Mouse (Mus musculus) embryonic facial prominence, embryonic 13.5 days (tissue): ENCODE measurements around the gene Anxa4. TPM values are rescaled to one million over a fixed set of nuclear protein-coding genes. Genes with fewer than 3 reads are reported as not detected.

Experiments used
- ATAC-seq: fragments of 200-750 bp; cut with Nextera tagmentation; 2 replicates; pipeline ENCODE4 v1.8.0; 2017; ENCODE audit warnings: low read depth; ENCODE audit not compliant: insufficient number of reproducible peaks, insufficient read depth, low FRiP score, low TSS enrichment
- H3K27ac ChIP-seq: fragments of 300-500 bp; sonication (generic); 2 replicates; pipeline ENCODE4 v1.5.1; 2015; ENCODE audit warnings: moderate library complexity, mild to moderate bottlenecking, inconsistent platforms
- H3K27me3 ChIP-seq: fragments of 300-500 bp; sonication (generic); 2 replicates; pipeline ENCODE4 v1.6.1; 2015; ENCODE audit warnings: mild to moderate bottlenecking, inconsistent platforms
- H3K36me3 ChIP-seq: fragments of 300-500 bp; sonication (generic); 2 replicates; pipeline ENCODE4 v1.6.1; 2015; ENCODE audit warnings: mild to moderate bottlenecking, inconsistent platforms
- H3K4me1 ChIP-seq: fragments of 300-500 bp; sonication (generic); 2 replicates; pipeline ENCODE4 v1.6.1; 2015; ENCODE audit warnings: inconsistent platforms
- H3K4me2 ChIP-seq: fragments of 300-500 bp; sonication (generic); 2 replicates; pipeline ENCODE4 v1.6.1; 2015; ENCODE audit warnings: moderate library complexity, mild to moderate bottlenecking, inconsistent platforms
- H3K4me3 ChIP-seq: fragments of 300-500 bp; sonication (generic); 2 replicates; pipeline ENCODE4 v1.5.1; 2015; ENCODE audit warnings: mild to moderate bottlenecking, inconsistent platforms
- H3K9ac ChIP-seq: fragments of 300-500 bp; sonication (generic); 2 replicates; pipeline ENCODE4 v1.6.1; 2015; ENCODE audit warnings: mild to moderate bottlenecking, inconsistent platforms
- H3K9me3 ChIP-seq: fragments of 300-500 bp; sonication (generic); 2 replicates; pipeline ENCODE4 v1.6.1; 2016; ENCODE audit warnings: inconsistent platforms
- WGBS: fragments of 180-500 bp; shearing (Covaris S2); methylation state at CpG from one replicate; pipeline ENCODE4 v1.1.7; 2015; ENCODE audit warnings: mixed read lengths; 5-methylcytosine and 5-hydroxymethylcytosine counted together
- polyA plus RNA-seq: library from polyadenylated mRNA; unstranded; fragments of >200 nt; fragmentation: Nextera tagmentation; extraction: Ambion mirVana; gene quantifications from 2 replicates; pipeline ENCODE4 v1.2.1, GENCODE M21; 2015

The Anxa4 gene
- polyA plus RNA-seq, 1 experiment from 2014 or later = 32.5 TPM

- H3K27me3 ChIP-seq = peaks cover 12% of the 10 kb centered on the region
- H3K9me3 ChIP-seq = no peaks in the 10 kb centered on the region
- H3K36me3 ChIP-seq = no peaks in the 10 kb centered on the region
- WGBS = 63% methylated on average over 7 of the region's 7 CpGs
- peaks cover 12% of the 10 kb centered on the region for H3K4me1 ChIP-seq
- ATAC-seq = no peak
- H3K9ac ChIP-seq = no peak overlapping the region
- H3K4me3 ChIP-seq = no peak overlapping the region
- H3K4me2 ChIP-seq = no peak overlapping the region
- no peak overlapping the region for H3K27ac ChIP-seq
These were observed 27.3 kb upstream of the Anxa4 start for GRCm38 (mm10) chr6:86820690-86821089.

GRCm38 (mm10) chr6:86819926-86820325, 26.5 kb upstream of the Anxa4 start:
- peaks cover 19% of the 10 kb centered on the region for H3K4me1 ChIP-seq
- no peaks in the 10 kb centered on the region for H3K36me3 ChIP-seq
- no peak for ATAC-seq
- peaks cover 12% of the 10 kb centered on the region for H3K27me3 ChIP-seq
- H3K9ac ChIP-seq = no peak overlapping the region
- H3K27ac ChIP-seq = no peak overlapping the region
- no peak overlapping the region for H3K4me2 ChIP-seq
- 71% methylated on average over 5 of the region's 5 CpGs for WGBS
- no peak overlapping the region for H3K4me3 ChIP-seq
- no peaks in the 10 kb centered on the region for H3K9me3 ChIP-seq

DNA sequence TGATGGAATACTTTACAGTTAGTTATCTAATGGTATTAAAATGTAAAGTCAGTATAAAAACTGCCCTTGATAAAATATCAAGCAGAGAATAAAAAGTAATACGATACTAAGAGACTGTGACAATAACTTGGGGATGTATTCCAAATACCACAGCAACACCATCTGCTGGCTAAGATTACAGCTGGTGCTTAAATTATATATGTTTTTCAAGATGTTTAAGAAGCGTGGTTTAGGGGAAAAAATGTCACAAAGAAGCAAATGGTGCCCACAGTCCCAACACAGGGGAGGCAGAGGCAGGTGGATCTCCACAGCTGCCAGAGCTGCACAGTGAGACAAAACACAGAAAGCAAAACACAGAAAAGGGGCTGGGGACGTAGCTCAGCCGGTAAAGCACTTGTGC, 25.5 kb upstream of the Anxa4 start:
- Histone ChIP-seq H3K27me3 (peaks cover 12% of the 10 kb centered on the region), H3K36me3 (no peaks in the 10 kb centered on the region), H3K9ac (no peak overlapping the region), H3K27ac (no peak overlapping the region), H3K4me2 (no peak overlapping the region), H3K9me3 (no peaks in the 10 kb centered on the region), H3K4me1 (peaks cover 23% of the 10 kb centered on the region), H3K4me3 (no peak overlapping the region)
- 69% methylated on average over 4 of the region's 4 CpGs for WGBS
- ATAC-seq = no peak

- no peak overlapping the region for H3K9ac ChIP-seq
- no peaks in the 10 kb centered on the region for H3K9me3 ChIP-seq
- H3K4me2 ChIP-seq = no peak overlapping the region
- no peak overlapping the region for H3K4me3 ChIP-seq
- H3K27ac ChIP-seq = no peak overlapping the region
- no peaks in the 10 kb centered on the region for H3K27me3 ChIP-seq
- H3K36me3 ChIP-seq = no peaks in the 10 kb centered on the region
- ATAC-seq = no peak
- peaks cover 13% of the 10 kb centered on the region for H3K4me1 ChIP-seq
- WGBS = 15% methylated on average over 8 of the region's 8 CpGs
These were observed 23.2 kb upstream of the Anxa4 start for GRCm38 (mm10) chr6:86816586-86816985.

GRCm38 (mm10) chr6:86815436-86815835, 22.1 kb upstream of the Anxa4 start:
- H3K36me3 ChIP-seq = no peaks in the 10 kb centered on the region
- peak overlapping the region; percentile 21 for H3K4me3 ChIP-seq
- 3% methylated on average over 7 of the region's 7 CpGs for WGBS
- H3K27me3 ChIP-seq = no peaks in the 10 kb centered on the region
- H3K4me2 ChIP-seq = peak overlapping the region; percentile 53
- ATAC-seq = no peak
- H3K4me1 ChIP-seq = peaks cover 13% of the 10 kb centered on the region
- no peaks in the 10 kb centered on the region for H3K9me3 ChIP-seq
- peak overlapping the region; percentile 40; the same call in 1 of the 2 replicates for H3K9ac ChIP-seq
- peak overlapping the region; percentile 71 for H3K27ac ChIP-seq

DNA sequence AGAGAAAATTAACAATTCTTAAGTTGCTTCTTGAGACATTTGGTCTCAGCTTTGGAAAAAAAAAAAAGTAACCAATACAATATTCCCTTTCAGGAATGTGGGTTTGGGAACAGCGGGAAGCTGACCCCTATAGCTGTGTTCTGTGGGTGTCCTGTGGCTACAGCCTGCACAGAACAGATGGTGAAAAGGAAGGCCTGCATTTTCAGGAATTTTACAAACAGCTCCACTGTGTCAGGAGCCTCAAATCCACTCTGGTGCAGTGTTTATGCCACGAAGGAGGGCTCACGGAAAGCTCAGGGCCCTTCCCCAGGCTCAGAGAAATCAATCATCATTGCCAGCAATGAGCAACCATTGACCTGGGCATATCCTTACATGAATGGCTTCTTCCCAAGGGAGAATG, 21.5 kb upstream of the Anxa4 start:
- Histone ChIP-seq H3K9me3 (no peaks in the 10 kb centered on the region), H3K9ac (peak overlapping the region; percentile 40; the same call in 1 of the 2 replicates), H3K27me3 (no peaks in the 10 kb centered on the region), H3K4me2 (peak overlapping the region; percentile 53), H3K4me1 (peaks cover 13% of the 10 kb centered on the region), H3K4me3 (peak overlapping the region; percentile 21; the same call in 1 of the 2 replicates), H3K36me3 (no peaks in the 10 kb centered on the region), H3K27ac (peak overlapping the region; percentile 71)
- no peak for ATAC-seq
- WGBS = 41% methylated on average over 3 of the region's 3 CpGs

DNA sequence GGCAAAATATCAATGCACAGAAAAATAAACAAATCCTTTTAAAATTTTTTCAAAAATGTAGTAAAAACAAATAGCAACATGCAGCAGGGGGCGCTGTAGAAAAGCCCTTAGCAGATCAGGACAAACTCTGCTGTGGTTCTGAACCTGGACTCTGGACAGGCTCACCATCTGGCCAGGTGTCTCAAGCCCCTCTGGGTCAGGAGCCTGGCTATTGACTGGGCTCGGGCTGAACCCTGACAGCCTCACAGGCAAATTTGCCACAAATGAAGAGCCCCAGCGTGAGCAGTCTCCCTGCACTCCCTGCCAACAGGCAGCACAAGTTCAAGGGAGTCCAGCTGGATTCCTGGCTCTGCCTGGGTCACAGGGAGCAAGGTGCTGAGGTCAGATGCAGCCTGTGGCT, 20.0 kb upstream of the Anxa4 start:
- no peak for ATAC-seq
- 18% methylated on average over 3 of the region's 3 CpGs for WGBS
- Histone ChIP-seq H3K4me2 (no peak overlapping the region), H3K36me3 (no peaks in the 10 kb centered on the region), H3K4me3 (no peak overlapping the region), H3K9me3 (no peaks in the 10 kb centered on the region), H3K9ac (no peak overlapping the region), H3K27me3 (0 out of 2 replicates have a peak, but pooled peaks cover 1% of the 10 kb centered on the region), H3K27ac (no peak overlapping the region), H3K4me1 (peaks cover 13% of the 10 kb centered on the region)

GRCm38 (mm10) chr6:86812919-86813318, 19.5 kb upstream of the Anxa4 start:
- no peak for ATAC-seq
- Histone ChIP-seq H3K9ac (no peak overlapping the region), H3K27ac (no peak overlapping the region), H3K4me3 (no peak overlapping the region), H3K36me3 (no peaks in the 10 kb centered on the region), H3K4me1 (peaks cover 13% of the 10 kb centered on the region), H3K4me2 (no peak overlapping the region), H3K27me3 (0 out of 2 replicates have a peak, but pooled peaks cover 5% of the 10 kb centered on the region), H3K9me3 (no peaks in the 10 kb centered on the region)
- WGBS = 60% methylated on average over 4 of the region's 4 CpGs

DNA sequence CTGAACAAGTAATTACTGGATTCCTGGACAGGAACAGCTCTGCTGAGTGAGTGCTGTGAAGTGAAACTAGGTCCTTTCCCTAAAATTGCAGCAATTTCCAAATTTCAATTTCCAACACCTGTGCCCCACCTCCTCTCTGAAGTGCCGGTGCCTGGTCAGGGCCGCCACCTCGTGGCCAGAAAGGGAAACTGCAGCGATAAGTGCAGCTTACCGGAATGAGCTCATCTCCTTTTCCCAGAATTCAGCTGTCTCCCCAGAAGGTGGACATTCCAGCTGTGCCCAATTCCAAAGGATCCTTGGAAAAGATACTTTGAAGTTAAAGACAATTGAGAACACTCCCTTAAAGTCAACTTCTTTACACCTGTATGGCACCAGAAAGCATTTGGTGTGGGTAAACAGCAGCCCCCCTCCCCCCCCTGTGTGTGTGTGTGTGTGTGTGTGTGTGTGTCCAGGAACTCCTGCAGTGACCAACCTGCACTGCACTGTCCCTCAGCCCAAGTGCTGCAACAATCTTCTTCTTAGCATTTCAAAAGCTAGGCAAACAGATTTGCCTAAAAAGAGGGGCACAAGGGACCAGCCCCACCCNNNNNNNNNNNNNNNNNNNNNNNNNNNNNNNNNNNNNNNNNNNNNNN, 13.2 kb upstream of the Anxa4 start:
- Histone ChIP-seq H3K36me3 (no peaks in the 10 kb centered on the region), H3K4me1 (no peaks in the 10 kb centered on the region), H3K4me2 (peak overlapping the region; percentile 18; the same call in 1 of the 2 replicates), H3K27me3 (0 out of 2 replicates have a peak, but pooled peaks cover 6% of the 10 kb centered on the region), H3K9me3 (no peaks in the 10 kb centered on the region), H3K9ac (no peak overlapping the region), H3K27ac (no peak overlapping the region), H3K4me3 (no peak overlapping the region)
- ATAC-seq = no peak
- WGBS = 2% methylated on average over 5 of the region's 5 CpGs

GRCm38 (mm10) chr6:86804646-86805045, 11.3 kb upstream of the Anxa4 start:
- Histone ChIP-seq H3K4me1 (no peaks in the 10 kb centered on the region), H3K4me3 (no peak overlapping the region), H3K4me2 (no peak overlapping the region), H3K27ac (no peak overlapping the region), H3K27me3 (0 out of 2 replicates have a peak, but pooled peaks cover 6% of the 10 kb centered on the region), H3K9ac (no peak overlapping the region), H3K9me3 (no peaks in the 10 kb centered on the region), H3K36me3 (no peaks in the 10 kb centered on the region)
- no peak for ATAC-seq
- WGBS = 68% methylated on average over 3 of the region's 3 CpGs

GRCm38 (mm10) chr6:86801431-86801830, 8.0 kb upstream of the Anxa4 start:
- H3K36me3 ChIP-seq = no peaks in the 10 kb centered on the region
- no peak for ATAC-seq
- H3K4me1 ChIP-seq = no peaks in the 10 kb centered on the region
- H3K9ac ChIP-seq = no peak overlapping the region
- 37% methylated on average over 11 of the region's 11 CpGs for WGBS
- H3K27ac ChIP-seq = no peak overlapping the region
- no peak overlapping the region for H3K4me3 ChIP-seq
- H3K9me3 ChIP-seq = no peaks in the 10 kb centered on the region
- H3K4me2 ChIP-seq = no peak overlapping the region
- H3K27me3 ChIP-seq = no peaks in the 10 kb centered on the region

DNA sequence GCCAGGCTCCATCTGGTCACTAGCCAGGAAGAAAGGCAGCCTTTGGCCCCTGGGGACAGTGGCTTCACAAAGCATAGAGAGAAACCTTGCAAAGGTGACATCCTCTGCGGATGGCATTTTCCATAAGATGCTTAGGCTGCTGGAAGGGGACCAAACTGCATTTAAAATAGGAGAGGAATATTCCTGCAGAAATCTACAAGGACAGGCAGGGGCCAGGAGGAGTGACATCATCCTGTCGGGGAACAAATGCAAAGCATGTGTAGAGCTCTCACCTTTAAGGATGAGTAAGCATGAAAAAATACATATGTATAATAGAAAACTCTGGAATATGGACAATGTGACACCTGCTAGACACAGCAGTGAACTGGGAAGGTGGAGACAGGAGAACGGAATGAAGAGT, 7.1 kb upstream of the Anxa4 start:
- no peaks in the 10 kb centered on the region for H3K9me3 ChIP-seq
- WGBS = 83% methylated on average over 3 of the region's 3 CpGs
- no peak overlapping the region for H3K9ac ChIP-seq
- no peaks in the 10 kb centered on the region for H3K27me3 ChIP-seq
- H3K27ac ChIP-seq = no peak overlapping the region
- no peak overlapping the region for H3K4me2 ChIP-seq
- H3K4me1 ChIP-seq = no peaks in the 10 kb centered on the region
- ATAC-seq = no peak
- H3K36me3 ChIP-seq = no peaks in the 10 kb centered on the region
- no peak overlapping the region for H3K4me3 ChIP-seq
